In the genomic region with DNA sequence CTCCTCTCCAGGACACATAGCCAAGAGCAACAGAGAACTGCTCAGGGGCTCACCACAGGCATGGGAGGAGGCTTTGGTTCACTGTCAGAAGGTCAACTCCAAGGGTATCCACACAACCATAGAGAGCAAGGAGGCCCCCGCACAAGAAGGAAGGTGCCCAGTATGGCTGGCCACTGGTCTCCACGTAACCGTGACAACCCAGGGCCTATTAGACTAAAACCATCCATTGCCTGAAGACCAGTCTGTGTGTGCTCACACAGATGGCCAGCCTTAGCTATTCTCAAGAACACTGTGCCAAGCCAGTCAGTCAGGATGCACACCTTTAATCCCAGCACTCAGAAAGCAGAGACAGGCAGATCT, we compare ENCODE assay signal across 11 mouse cellular contexts.
DNase-seq lines count a peak whose midpoint lies in the region; ATAC-seq and TF ChIP-seq lines count a peak whose summit lies in the region.
"Had no signal": no experiment of that assay in that cellular context is flagged by ENCODE, and none has a peak within 500 bp of the region (broad histone marks: within the 10 kb centered on the region; RNA-seq: fewer than 3 reads in every experiment).

No protein-coding gene starts in this region.

- H3K4me2 ChIP-seq in heart, postnatal 0 days (ENCODE audit: low read depth, low read length), result no peak overlapping the region
- no peak overlapping the region for H3K4me2 ChIP-seq in hindbrain, postnatal 0 days (ENCODE audit: low read depth, low read length)

- no peak for DNase-seq in heart, postnatal 0 days (ENCODE audit: low spot score)
- no peak for DNase-seq in heart, postnatal 14 days
- DNase-seq in ES-E14 (ENCODE audit: low read depth, low spot score), result no peak
- no peak for DNase-seq in embryonic facial prominence, embryonic 10.5 days (ENCODE audit: low spot score)
- no peak for DNase-seq in hindbrain, postnatal 0 days (ENCODE audit: low spot score)
- DNase-seq in thymus, postnatal 36 days, result no peak
- no peak for DNase-seq in ovary, adult 18-20 months (ENCODE audit: low spot score)
- DNase-seq: liver; thymus, adult 18-20 months had no signal

- H3K9me3 ChIP-seq in heart, postnatal 0 days (replicated peaks; ENCODE audit: control insufficient read depth, low read length), result no peaks in the 10 kb centered on the region
- no peaks in the 10 kb centered on the region for H3K9me3 ChIP-seq in ES-E14 (ENCODE audit: control insufficient read depth, insufficient read depth, low read depth, low read length)
- H3K9me3 ChIP-seq in embryonic facial prominence, embryonic 10.5 days, result no peaks in the 10 kb centered on the region
- H3K9me3 ChIP-seq in hindbrain, postnatal 0 days (ENCODE audit: low read length), result no peaks in the 10 kb centered on the region

- no peaks in the 10 kb centered on the region for H3K36me3 ChIP-seq in heart, postnatal 0 days (replicated peaks; ENCODE audit: control insufficient read depth, insufficient read depth, low read length)
- no peaks in the 10 kb centered on the region for H3K36me3 ChIP-seq in ES-E14 (ENCODE audit: control insufficient read depth, insufficient read depth, low read length, poor library complexity, severe bottlenecking)
- H3K36me3 ChIP-seq in embryonic facial prominence, embryonic 10.5 days (replicated peaks), result no peaks in the 10 kb centered on the region
- H3K36me3 ChIP-seq in hindbrain, postnatal 0 days (ENCODE audit: insufficient read depth, low read length), result no peaks in the 10 kb centered on the region

- in situ Hi-C loops in ES-E14 (cut with MboI; ENCODE audit: low sequenced_read_pairs in 2 of 2, unreplicated experiment in 2 of 2), result no loop called here

- no peak for TF ChIP-seq EP300 in heart, postnatal 0 days (IDR thresholded peaks at IDR 0.05; ENCODE audit: low read depth)

- H3K4me1 ChIP-seq in heart, postnatal 0 days (ENCODE audit: control insufficient read depth, insufficient read depth), result peaks cover 68% of the 10 kb centered on the region
- peaks cover 0 to 14% of the 10 kb centered on the region in 2 experiments; a peak in 2 of 4 replicates for H3K4me1 ChIP-seq in ES-E14 (ENCODE audit: control insufficient read depth in 2 of 2, insufficient read depth in 2 of 2, low read length in 2 of 2, poor library complexity in 1 of 2)
- peaks cover 36% of the 10 kb centered on the region for H3K4me1 ChIP-seq in embryonic facial prominence, embryonic 10.5 days
- peaks cover 13% of the 10 kb centered on the region for H3K4me1 ChIP-seq in hindbrain, postnatal 0 days (ENCODE audit: insufficient read depth, low read length)

- H3K27ac ChIP-seq in heart, postnatal 0 days (ENCODE audit: low read depth), result peak overlapping the region; percentile 52
- peak overlapping the region; percentile 8; the same call in 1 of the 2 replicates for H3K27ac ChIP-seq in ES-E14 (ENCODE audit: insufficient read depth, low read depth, low read length, poor library complexity, severe bottlenecking)
- H3K27ac ChIP-seq in embryonic facial prominence, embryonic 10.5 days (replicated peaks), result peak overlapping the region; percentile 24; the same call in 1 of the 2 replicates
- no peak overlapping the region for H3K27ac ChIP-seq in hindbrain, postnatal 0 days

- WGBS in heart, postnatal 0 days, result 90% methylated on average over 3 of the region's 3 CpGs
- WGBS in embryonic facial prominence, embryonic 10.5 days, result 88% methylated on average over 3 of the region's 3 CpGs
- WGBS in hindbrain, postnatal 0 days, result 73% methylated on average over 3 of the region's 3 CpGs

- no peak; the same call in 1 of the 2 replicates for ATAC-seq in heart, postnatal 0 days (ENCODE audit: insufficient read depth, low read depth)
- ATAC-seq in hindbrain, postnatal 0 days, result peak; percentile 44; the same call in 1 of the 2 replicates
- ATAC-seq: activated CD4-positive, CD25-positive, alpha-beta regulatory T cell, adult 4 months; inflammation-experienced regulatory T-cells, adult 6 months had no signal

- no peak for TF ChIP-seq CTCF in heart, postnatal 0 days (IDR thresholded peaks at IDR 0.05; ENCODE audit: low read depth)
- TF ChIP-seq CTCF in hindbrain, postnatal 0 days (IDR thresholded peaks at IDR 0.05; ENCODE audit: low read depth), result no peak

- H3K4me3 ChIP-seq in heart, postnatal 0 days (ENCODE audit: low read depth, low read length), result no peak overlapping the region
- no peak overlapping the region for H3K4me3 ChIP-seq in ES-E14 (ENCODE audit: insufficient read depth in 1 of 2, low read depth in 1 of 2, low read length in 2 of 2, poor library complexity in 1 of 2, severe bottlenecking in 1 of 2)
- no peak overlapping the region for H3K4me3 ChIP-seq in embryonic facial prominence, embryonic 10.5 days
- no peak overlapping the region for H3K4me3 ChIP-seq in hindbrain, postnatal 0 days (ENCODE audit: low read length)

- H3K9ac ChIP-seq in heart, postnatal 0 days (replicated peaks; ENCODE audit: low read depth, low read length), result no peak overlapping the region
- no peak overlapping the region for H3K9ac ChIP-seq in ES-E14 (ENCODE audit: insufficient read depth, low read depth, low read length, poor library complexity, severe bottlenecking)
- H3K9ac ChIP-seq in hindbrain, postnatal 0 days (replicated peaks; ENCODE audit: low read length), result no peak overlapping the region

- intact Hi-C loops in heart, postnatal 14 days (cut with DNase I), result no loop called here

- no peaks in the 10 kb centered on the region for H3K27me3 ChIP-seq in heart, postnatal 0 days (ENCODE audit: control insufficient read depth, insufficient read depth, low read length)
- H3K27me3 ChIP-seq in embryonic facial prominence, embryonic 10.5 days (replicated peaks; ENCODE audit: low read depth, poor library complexity, severe bottlenecking), result no peaks in the 10 kb centered on the region
- no peaks in the 10 kb centered on the region for H3K27me3 ChIP-seq in hindbrain, postnatal 0 days (ENCODE audit: insufficient read depth, low read length)

TF ChIP-seq in ES-E14, 5 proteins besides CTCF, POLR2A, EP300 and RAD21:
- TF ChIP-seq CHD2 (IDR thresholded peaks at IDR 0.05; ENCODE audit: low read depth, low read length) (no peak), ZC3H11A (IDR thresholded peaks at IDR 0.05; ENCODE audit: borderline replicate concordance, low read depth, low read length) (no peak), HCFC1 (IDR thresholded peaks at IDR 0.05; ENCODE audit: borderline replicate concordance, insufficient read depth, low read length) (no peak), MAFK (IDR thresholded peaks at IDR 0.05; ENCODE audit: insufficient read depth, low read depth, low read length) (no peak), ZNF384 (IDR thresholded peaks at IDR 0.05; ENCODE audit: low read depth, low read length) (no peak)
